Mouse (Mus musculus): ENCODE measurements around the gene Tm9sf3.

DNA sequence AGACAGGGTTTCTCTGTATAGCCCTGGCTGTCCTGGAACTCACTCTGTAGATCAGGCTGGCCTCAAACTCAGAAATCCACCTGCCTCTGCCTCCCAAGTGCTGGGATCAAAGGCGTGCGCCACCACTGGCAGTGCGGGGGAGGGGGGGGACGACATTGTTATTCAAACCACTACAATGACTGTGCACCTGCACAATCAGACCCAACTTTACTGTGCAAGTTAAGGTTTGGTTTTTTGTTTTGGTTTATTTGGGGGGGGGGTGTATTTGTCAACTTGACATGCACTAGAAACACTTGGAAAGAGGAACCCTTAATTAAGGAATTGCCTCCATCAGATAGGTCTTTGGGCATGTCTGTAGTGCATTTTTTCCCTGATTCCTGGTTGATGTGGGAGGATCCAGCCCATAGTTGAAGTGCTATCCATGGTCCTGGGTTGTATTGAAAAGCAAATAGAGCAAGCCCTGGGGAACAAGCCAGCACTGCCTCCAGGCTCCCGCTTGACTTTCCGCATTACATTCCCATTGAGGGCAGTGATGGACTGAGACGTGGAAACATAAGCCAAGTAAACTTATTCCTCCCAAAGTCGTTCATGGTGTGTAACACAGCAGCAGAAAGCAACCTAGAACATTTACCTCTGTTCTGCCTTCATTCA, 2.6 kb upstream of the Tm9sf3 start:
- no peak for TF ChIP-seq GATA1 (IDR thresholded peaks at IDR 0.05; ENCODE audit: borderline replicate concordance, low read length)
- no peak for TF ChIP-seq FLI1 (IDR thresholded peaks at IDR 0.05; ENCODE audit: low read length)

Data from megakaryocyte, embryonic 14.5 days (primary cell).